Mouse (Mus musculus) lung, adult 2 months (tissue): ENCODE results near the gene Lypd6b.

ENCODE experiments used
- CTCF ChIP-seq: fragments of 200-500 bp; IDR thresholded peaks from 2 replicates; pipeline ENCODE4 v1.5.1; 2011; ENCODE audit warnings: mild to moderate bottlenecking, low read length, control low read depth; ENCODE audit not compliant: insufficient read depth
- POLR2A ChIP-seq: fragments of 200-500 bp; IDR thresholded peaks from 2 replicates; pipeline ENCODE4 v1.6.1; 2011; ENCODE audit warnings: low read depth, mild to moderate bottlenecking, control low read depth, low read length, borderline replicate concordance; ENCODE audit errors: extremely low read depth

- TF ChIP-seq CTCF (no peak), POLR2A (no peak)
Measured at GRCm38 (mm10) chr2:49838611-49839010, 51.1 kb downstream of the Lypd6b start.
